Mouse (Mus musculus): Measurements from ENCODE around the gene Gpx2.

GRCm38 (mm10) chr12:76780639-76781468 lies 14.5 kb downstream of the Gpx2 start:
- TF ChIP-seq POLR2A (IDR thresholded peaks at IDR 0.05; ENCODE audit: control insufficient read depth, low read depth, low read length) (no peak), CTCF (IDR thresholded peaks at IDR 0.05; ENCODE audit: control insufficient read depth, insufficient read depth, insufficient replicate concordance, low read depth, low read length) (no peak)
